Mouse (Mus musculus): ENCODE results near the gene Mdp1. TPM values are rescaled to one million over a fixed set of nuclear protein-coding genes. Genes with fewer than 3 reads are reported as not detected.

Gene Mdp1
- total RNA-seq (2021) = 10 to 100 TPM; 20.9 to 22.2 TPM
- long read RNA-seq, experiment 1, transcript Mdp1-201 (6 exons, 1,733 nt) = major isoform, 35 of 40 reads
- long read RNA-seq, experiment 1, partial matches to known transcripts = 1 of 40 reads
- long read RNA-seq, experiment 1, other reads (novel, unspliced or antisense) = 2 of 40 reads
- long read RNA-seq, experiment 2, transcript Mdp1-201 (6 exons, 1,733 nt) = major isoform, 23 of 28 reads
- long read RNA-seq, experiment 2, partial matches to known transcripts = 2 of 28 reads
- long read RNA-seq, experiment 2, other reads (novel, unspliced or antisense) = 0 of 28 reads

GRCm38 (mm10) chr14:55659960-55660573 lies at the start of gene Mdp1:
Mdp1 (minus strand) TSS chr14:55660508.
- peak; percentile 74 for DNase-seq (ENCODE audit: low spot score)

- DNase-seq (ENCODE audit: low spot score) = no peak
Measured at GRCm38 (mm10) chr14:55709509-55709908, 49.2 kb upstream of the Mdp1 start.

- no peak for DNase-seq (ENCODE audit: low spot score)
Measured at GRCm38 (mm10) chr14:55707397-55707796, 47.1 kb upstream of the Mdp1 start.

- DNase-seq (ENCODE audit: low spot score) = no peak
Measured at GRCm38 (mm10) chr14:55706051-55706600, 45.8 kb upstream of the Mdp1 start.

- no peak for DNase-seq (ENCODE audit: low spot score)
Measured at GRCm38 (mm10) chr14:55702761-55703160, 42.5 kb upstream of the Mdp1 start.

GRCm38 (mm10) chr14:55701131-55701530 lies 40.8 kb upstream of the Mdp1 start:
- DNase-seq (ENCODE audit: low spot score) = no peak

GRCm38 (mm10) chr14:55697226-55697625 lies 36.9 kb upstream of the Mdp1 start:
- no peak for DNase-seq (ENCODE audit: low spot score)

- no peak for DNase-seq (ENCODE audit: low spot score)
Measured at GRCm38 (mm10) chr14:55689433-55689832, 29.1 kb upstream of the Mdp1 start.

GRCm38 (mm10) chr14:55682118-55682493 lies 21.8 kb upstream of the Mdp1 start:
- DNase-seq (ENCODE audit: low spot score) = no peak

- DNase-seq (ENCODE audit: low spot score) = peak; percentile 93
Measured at GRCm38 (mm10) chr14:55681160-55682117, 21.1 kb upstream of the Mdp1 start, which contains the start of gene Tinf2. Tinf2 (minus strand) TSS chr14:55681820.

GRCm38 (mm10) chr14:55677615-55678014 lies 17.3 kb upstream of the Mdp1 start:
- DNase-seq (ENCODE audit: low spot score) = no peak

GRCm38 (mm10) chr14:55672741-55673060 lies 12.4 kb upstream of the Mdp1 start:
- no peak for DNase-seq (ENCODE audit: low spot score)

GRCm38 (mm10) chr14:55671833-55672740 lies 11.8 kb upstream of the Mdp1 start, which contains the start of the genes Gmpr2 and Nedd8:
Gmpr2 (plus strand) TSS chr14:55671941.
Nedd8 (minus strand) TSS chr14:55672124.
- peak; percentile 91 for DNase-seq (ENCODE audit: low spot score)

GRCm38 (mm10) chr14:55671486-55671832 lies 11.2 kb upstream of the Mdp1 start:
- DNase-seq (ENCODE audit: low spot score) = no peak

GRCm38 (mm10) chr14:55660636-55661035 lies 328 bp upstream of the Mdp1 start:
- no peak for DNase-seq (ENCODE audit: low spot score)

- no peak for DNase-seq (ENCODE audit: low spot score)
Measured at GRCm38 (mm10) chr14:55658011-55658410, 2.3 kb downstream of the Mdp1 start.

GRCm38 (mm10) chr14:55656935-55657334 lies 3.4 kb downstream of the Mdp1 start:
- no peak for DNase-seq (ENCODE audit: low spot score)

GRCm38 (mm10) chr14:55651528-55651927 lies 8.8 kb downstream of the Mdp1 start:
- no peak for DNase-seq (ENCODE audit: low spot score)

GRCm38 (mm10) chr14:55649884-55650283 lies 10.4 kb downstream of the Mdp1 start, which contains the start of gene Tssk4:
Tssk4 (plus strand) TSS chr14:55650184.
- no peak for DNase-seq (ENCODE audit: low spot score)

- no peak for DNase-seq (ENCODE audit: low spot score)
Measured at GRCm38 (mm10) chr14:55644261-55644888, 15.9 kb downstream of the Mdp1 start.

All from gastrocnemius, adult 18-20 months (tissue).